Mouse (Mus musculus) layer of hippocampus, adult 8-10 months (tissue): ENCODE measurements around the gene Triobp. TPM values are rescaled to one million over a fixed set of nuclear protein-coding genes. Genes with fewer than 3 reads are reported as not detected.
A peak's percentile ranks its signal among the peaks of the same experiment; 100 is the strongest.
"Not testable (repeated sequence)": the region's sequence is repeated elsewhere in the genome, so short reads cannot be mapped to it uniquely, and the experiment has no call there.

ENCODE experiments used
- DNase-seq, 2 experiments: peaks; one replicate each; pipeline ENCODE4 v3.0.0; 2022; ENCODE audit warnings: low spot score in 2 of 2
- total RNA-seq, 4 experiments: library from RNA; stranded (reverse); gene quantifications; 2 replicates each; pipeline ENCODE4 v1.2.4; 2022

The Triobp gene
- total RNA-seq, 4 experiments from 2014 or later: 7.0 to 14.1 (median 11.5) TPM

- no peak for DNase-seq
Measured at GRCm38 (mm10) chr15:79028823-79029484, 81.4 kb downstream of the Triobp start.

- no peak for DNase-seq
Measured at GRCm38 (mm10) chr15:79029519-79030241, 82.2 kb downstream of the Triobp start.

GRCm38 (mm10) chr15:79030551-79031435, 83.3 kb downstream of the Triobp start:
- peak; percentile 86 to 88 for DNase-seq

- not testable (repeated sequence) for DNase-seq
Measured at GRCm38 (mm10) chr15:79031908-79032307, 84.4 kb downstream of the Triobp start.

GRCm38 (mm10) chr15:79037913-79038328, 90.4 kb downstream of the Triobp start:
- peak in 1 of 2 experiments; percentile 73 for DNase-seq

- no peak for DNase-seq
Measured at GRCm38 (mm10) chr15:79038331-79038730, 90.8 kb downstream of the Triobp start.

- peak in 1 of 2 experiments; percentile 57 for DNase-seq
Measured at GRCm38 (mm10) chr15:79038853-79039252, 91.3 kb downstream of the Triobp start.

GRCm38 (mm10) chr15:79040501-79041416, 93.2 kb downstream of the Triobp start:
- no peak for DNase-seq

GRCm38 (mm10) chr15:79041585-79041984, 94.1 kb downstream of the Triobp start, which contains the start of gene Galr3:
TSS of gene Galr3 (plus strand) at chr15:79041885.
- DNase-seq: no peak

- DNase-seq: no peak
Measured at GRCm38 (mm10) chr15:79042721-79043491, 95.4 kb downstream of the Triobp start.

- no peak for DNase-seq
Measured at GRCm38 (mm10) chr15:79044837-79045236, 97.3 kb downstream of the Triobp start.

GRCm38 (mm10) chr15:79048186-79048585, 100.7 kb downstream of the Triobp start:
- DNase-seq: no peak

GRCm38 (mm10) chr15:79050160-79050845, 102.8 kb downstream of the Triobp start:
- no peak for DNase-seq

- DNase-seq: no peak
Measured at GRCm38 (mm10) chr15:79050964-79051363, 103.4 kb downstream of the Triobp start.

GRCm38 (mm10) chr15:79051461-79052360, 104.2 kb downstream of the Triobp start:
- no peak for DNase-seq

GRCm38 (mm10) chr15:79052366-79052765, 104.8 kb downstream of the Triobp start:
- DNase-seq: no peak
